Mouse (Mus musculus): ENCODE results near the gene Olfr211.

Olfr211 gene

GRCm38 (mm10) chr6:116488791-116489190 is at the start of gene Olfr211:
Olfr211 (plus strand) TSS chr6:116489091.
- no peak for TF ChIP-seq CTCF (conservative IDR thresholded peaks at IDR 0.05; ENCODE audit: low read length)
- TF ChIP-seq POU5F1 (IDR thresholded peaks at IDR 0.05; ENCODE audit: borderline replicate concordance, low read length): no peak
- TF ChIP-seq NANOG (IDR thresholded peaks at IDR 0.05; ENCODE audit: borderline replicate concordance, low read length): no peak
- Histone ChIP-seq H3K27me3 (ENCODE audit: insufficient read depth, low read length) (no peaks in the 10 kb centered on the region), H3K9me3 (ENCODE audit: low read length) (no peaks in the 10 kb centered on the region)

GRCm38 (mm10) chr6:116439531-116439930 is 49.4 kb upstream of the Olfr211 start:
- Histone ChIP-seq H3K4me3 (replicated peaks; ENCODE audit: low read length) (no peak overlapping the region), H3K9me3 (ENCODE audit: low read length) (peaks cover 2% of the 10 kb centered on the region; the same call in 1 of the 2 replicates), H3K36me3 (ENCODE audit: insufficient read depth, low read length) (no peaks in the 10 kb centered on the region), H3K4me1 (replicated peaks; ENCODE audit: low read depth, low read length) (no peaks in the 10 kb centered on the region), H3K27me3 (ENCODE audit: insufficient read depth, low read length) (no peaks in the 10 kb centered on the region)
- TF ChIP-seq NANOG (IDR thresholded peaks at IDR 0.05; ENCODE audit: borderline replicate concordance, low read length) (no peak), POU5F1 (IDR thresholded peaks at IDR 0.05; ENCODE audit: borderline replicate concordance, low read length) (no peak), CTCF (conservative IDR thresholded peaks at IDR 0.05; ENCODE audit: low read length) (no peak)

More at GRCm38 (mm10) chr6:116488791-116489190, at the start of gene Olfr211:
- Histone ChIP-seq H3K36me3 (ENCODE audit: insufficient read depth, low read length) (no peaks in the 10 kb centered on the region), H3K4me3 (replicated peaks; ENCODE audit: low read length) (no peak within 1 kb of the TSS), H3K4me1 (replicated peaks; ENCODE audit: low read depth, low read length) (peaks cover 4% of the 10 kb centered on the region; the same call in 1 of the 2 replicates)

GRCm38 (mm10) chr6:116440447-116440846 is 48.4 kb upstream of the Olfr211 start:
- TF ChIP-seq NANOG (IDR thresholded peaks at IDR 0.05; ENCODE audit: borderline replicate concordance, low read length) (no peak), CTCF (conservative IDR thresholded peaks at IDR 0.05; ENCODE audit: low read length) (no peak), POU5F1 (IDR thresholded peaks at IDR 0.05; ENCODE audit: borderline replicate concordance, low read length) (no peak)
- peaks cover 2% of the 10 kb centered on the region; the same call in 1 of the 2 replicates for H3K9me3 ChIP-seq (ENCODE audit: low read length)

GRCm38 (mm10) chr6:116440849-116441248 is 48.0 kb upstream of the Olfr211 start:
- Histone ChIP-seq H3K4me1 (replicated peaks; ENCODE audit: low read depth, low read length) (no peaks in the 10 kb centered on the region), H3K36me3 (ENCODE audit: insufficient read depth, low read length) (no peaks in the 10 kb centered on the region), H3K4me3 (replicated peaks; ENCODE audit: low read length) (no peak overlapping the region), H3K9me3 (ENCODE audit: low read length) (peaks cover 2% of the 10 kb centered on the region; the same call in 1 of the 2 replicates), H3K27me3 (ENCODE audit: insufficient read depth, low read length) (no peaks in the 10 kb centered on the region)
- no peak for TF ChIP-seq POU5F1 (IDR thresholded peaks at IDR 0.05; ENCODE audit: borderline replicate concordance, low read length)
- TF ChIP-seq NANOG (IDR thresholded peaks at IDR 0.05; ENCODE audit: borderline replicate concordance, low read length): no peak
- no peak for TF ChIP-seq CTCF (conservative IDR thresholded peaks at IDR 0.05; ENCODE audit: low read length)

More at GRCm38 (mm10) chr6:116440447-116440846, 48.4 kb upstream of the Olfr211 start:
- Histone ChIP-seq H3K36me3 (ENCODE audit: insufficient read depth, low read length) (no peaks in the 10 kb centered on the region), H3K4me1 (replicated peaks; ENCODE audit: low read depth, low read length) (no peaks in the 10 kb centered on the region), H3K4me3 (replicated peaks; ENCODE audit: low read length) (no peak overlapping the region), H3K27me3 (ENCODE audit: insufficient read depth, low read length) (no peaks in the 10 kb centered on the region)

GRCm38 (mm10) chr6:116455781-116456180 is 33.1 kb upstream of the Olfr211 start:
- H3K4me1 ChIP-seq (replicated peaks; ENCODE audit: low read depth, low read length): peaks cover 8% of the 10 kb centered on the region
- H3K4me3 ChIP-seq (replicated peaks; ENCODE audit: low read length): no peak overlapping the region
- H3K9me3 ChIP-seq (ENCODE audit: low read length): 0 out of 2 replicates have a peak, but pooled peaks cover 3% of the 10 kb centered on the region
- no peak for TF ChIP-seq NANOG (IDR thresholded peaks at IDR 0.05; ENCODE audit: borderline replicate concordance, low read length)
- no peak for TF ChIP-seq CTCF (conservative IDR thresholded peaks at IDR 0.05; ENCODE audit: low read length)
- no peak for TF ChIP-seq POU5F1 (IDR thresholded peaks at IDR 0.05; ENCODE audit: borderline replicate concordance, low read length)
- H3K27me3 ChIP-seq (ENCODE audit: insufficient read depth, low read length): peaks cover 37% of the 10 kb centered on the region
- H3K36me3 ChIP-seq (ENCODE audit: insufficient read depth, low read length): no peaks in the 10 kb centered on the region

- H3K4me3 ChIP-seq (replicated peaks; ENCODE audit: low read length): no peak overlapping the region
- peaks cover 44% of the 10 kb centered on the region for H3K27me3 ChIP-seq (ENCODE audit: insufficient read depth, low read length)
- TF ChIP-seq CTCF (conservative IDR thresholded peaks at IDR 0.05; ENCODE audit: low read length) (no peak), NANOG (IDR thresholded peaks at IDR 0.05; ENCODE audit: borderline replicate concordance, low read length) (no peak), POU5F1 (IDR thresholded peaks at IDR 0.05; ENCODE audit: borderline replicate concordance, low read length) (no peak)
- no peaks in the 10 kb centered on the region for H3K36me3 ChIP-seq (ENCODE audit: insufficient read depth, low read length)
- H3K4me1 ChIP-seq (replicated peaks; ENCODE audit: low read depth, low read length): peaks cover 14% of the 10 kb centered on the region
- 0 out of 2 replicates have a peak, but pooled peaks cover 3% of the 10 kb centered on the region for H3K9me3 ChIP-seq (ENCODE audit: low read length)
Measured at GRCm38 (mm10) chr6:116456482-116456881, 32.4 kb upstream of the Olfr211 start.

- H3K9me3 ChIP-seq (ENCODE audit: low read length): no peaks in the 10 kb centered on the region
- H3K27me3 ChIP-seq (ENCODE audit: insufficient read depth, low read length): peaks cover 55% of the 10 kb centered on the region
- H3K4me1 ChIP-seq (replicated peaks; ENCODE audit: low read depth, low read length): peaks cover 14% of the 10 kb centered on the region
- no peaks in the 10 kb centered on the region for H3K36me3 ChIP-seq (ENCODE audit: insufficient read depth, low read length)
- TF ChIP-seq CTCF (conservative IDR thresholded peaks at IDR 0.05; ENCODE audit: low read length): no peak
- TF ChIP-seq POU5F1 (IDR thresholded peaks at IDR 0.05; ENCODE audit: borderline replicate concordance, low read length): no peak
- no peak for TF ChIP-seq NANOG (IDR thresholded peaks at IDR 0.05; ENCODE audit: borderline replicate concordance, low read length)
- H3K4me3 ChIP-seq (replicated peaks; ENCODE audit: low read length): no peak overlapping the region
Measured at GRCm38 (mm10) chr6:116458728-116459127, 30.2 kb upstream of the Olfr211 start.

GRCm38 (mm10) chr6:116459232-116459631 is 29.7 kb upstream of the Olfr211 start:
- Histone ChIP-seq H3K36me3 (ENCODE audit: insufficient read depth, low read length) (no peaks in the 10 kb centered on the region), H3K4me3 (replicated peaks; ENCODE audit: low read length) (no peak overlapping the region), H3K4me1 (replicated peaks; ENCODE audit: low read depth, low read length) (peaks cover 14% of the 10 kb centered on the region), H3K27me3 (ENCODE audit: insufficient read depth, low read length) (peaks cover 52% of the 10 kb centered on the region), H3K9me3 (ENCODE audit: low read length) (no peaks in the 10 kb centered on the region)
- TF ChIP-seq POU5F1 (IDR thresholded peaks at IDR 0.05; ENCODE audit: borderline replicate concordance, low read length) (no peak), NANOG (IDR thresholded peaks at IDR 0.05; ENCODE audit: borderline replicate concordance, low read length) (no peak), CTCF (conservative IDR thresholded peaks at IDR 0.05; ENCODE audit: low read length) (no peak)
